Mouse (Mus musculus): ENCODE results near the gene Hcls1. TPM values are rescaled to one million over a fixed set of nuclear protein-coding genes. Genes with fewer than 3 reads are reported as not detected.

The Hcls1 gene
- polyA plus RNA-seq, 1 experiment from 2014 or later: 1.0 TPM

- WGBS: 91% methylated on average over 10 of the region's 10 CpGs
- ATAC-seq (ENCODE audit: insufficient read depth, low FRiP score, low TSS enrichment): no peak
- peaks cover 2% of the 10 kb centered on the region; the same call in 1 of the 2 replicates for H3K36me3 ChIP-seq (ENCODE audit: control insufficient read depth, insufficient read depth, low read length)
These were observed 8.0 kb upstream of the Hcls1 start for GRCm38 (mm10) chr16:36926514-36927447.

GRCm38 (mm10) chr16:36927495-36928105 lies 7.2 kb upstream of the Hcls1 start:
- DNase-seq (ENCODE audit: low spot score): no peak
- 87% methylated on average over 10 of the region's 10 CpGs for WGBS
- peaks cover 4% of the 10 kb centered on the region for H3K36me3 ChIP-seq (ENCODE audit: control insufficient read depth, insufficient read depth, low read length)

More at GRCm38 (mm10) chr16:36926514-36927447, 8.0 kb upstream of the Hcls1 start:
- H3K4me2 ChIP-seq (ENCODE audit: low read depth): no peak overlapping the region
- no peak overlapping the region for H3K27ac ChIP-seq (ENCODE audit: low read depth, low read length)
- H3K9ac ChIP-seq (ENCODE audit: low read length): no peak overlapping the region
- H3K9me3 ChIP-seq (ENCODE audit: control insufficient read depth, low read length): no peaks in the 10 kb centered on the region
- DNase-seq (ENCODE audit: low spot score): no peak
- H3K4me1 ChIP-seq (ENCODE audit: control insufficient read depth, insufficient read depth, low read length): no peaks in the 10 kb centered on the region
- H3K4me3 ChIP-seq (ENCODE audit: low read depth, low read length): no peak overlapping the region
- H3K27me3 ChIP-seq (ENCODE audit: control insufficient read depth, insufficient read depth, low read length): no peaks in the 10 kb centered on the region

GRCm38 (mm10) chr16:36928106-36928500 lies 6.7 kb upstream of the Hcls1 start:
- Histone ChIP-seq H3K4me2 (ENCODE audit: low read depth) (no peak overlapping the region), H3K27ac (ENCODE audit: low read depth, low read length) (no peak overlapping the region), H3K27me3 (ENCODE audit: control insufficient read depth, insufficient read depth, low read length) (no peaks in the 10 kb centered on the region), H3K9me3 (ENCODE audit: control insufficient read depth, low read length) (no peaks in the 10 kb centered on the region), H3K9ac (ENCODE audit: low read length) (no peak overlapping the region), H3K36me3 (ENCODE audit: control insufficient read depth, insufficient read depth, low read length) (peaks cover 4% of the 10 kb centered on the region), H3K4me1 (ENCODE audit: control insufficient read depth, insufficient read depth, low read length) (no peaks in the 10 kb centered on the region), H3K4me3 (ENCODE audit: low read depth, low read length) (no peak overlapping the region)
- 94% methylated on average over 8 of the region's 8 CpGs for WGBS
- DNase-seq (ENCODE audit: low spot score) (no peak), ATAC-seq (ENCODE audit: insufficient read depth, low FRiP score, low TSS enrichment) (no peak)

More at GRCm38 (mm10) chr16:36927495-36928105, 7.2 kb upstream of the Hcls1 start:
- Histone ChIP-seq H3K4me1 (ENCODE audit: control insufficient read depth, insufficient read depth, low read length) (no peaks in the 10 kb centered on the region), H3K27me3 (ENCODE audit: control insufficient read depth, insufficient read depth, low read length) (no peaks in the 10 kb centered on the region), H3K9ac (ENCODE audit: low read length) (no peak overlapping the region), H3K9me3 (ENCODE audit: control insufficient read depth, low read length) (no peaks in the 10 kb centered on the region), H3K4me3 (ENCODE audit: low read depth, low read length) (no peak overlapping the region), H3K4me2 (ENCODE audit: low read depth) (no peak overlapping the region), H3K27ac (ENCODE audit: low read depth, low read length) (no peak overlapping the region)
- ATAC-seq (ENCODE audit: insufficient read depth, low FRiP score, low TSS enrichment): no peak

GRCm38 (mm10) chr16:36929216-36929615 lies 5.6 kb upstream of the Hcls1 start:
- WGBS: 96% methylated on average over 7 of the region's 7 CpGs
- peaks cover 4% of the 10 kb centered on the region for H3K36me3 ChIP-seq (ENCODE audit: control insufficient read depth, insufficient read depth, low read length)
- no peak overlapping the region for H3K4me2 ChIP-seq (ENCODE audit: low read depth)
- H3K9me3 ChIP-seq (ENCODE audit: control insufficient read depth, low read length): no peaks in the 10 kb centered on the region
- H3K4me1 ChIP-seq (ENCODE audit: control insufficient read depth, insufficient read depth, low read length): no peaks in the 10 kb centered on the region
- ATAC-seq (ENCODE audit: insufficient read depth, low FRiP score, low TSS enrichment) (no peak), DNase-seq (ENCODE audit: low spot score) (no peak)
- no peak overlapping the region for H3K27ac ChIP-seq (ENCODE audit: low read depth, low read length)
- H3K27me3 ChIP-seq (ENCODE audit: control insufficient read depth, insufficient read depth, low read length): no peaks in the 10 kb centered on the region
- H3K9ac ChIP-seq (ENCODE audit: low read length): no peak overlapping the region
- no peak overlapping the region for H3K4me3 ChIP-seq (ENCODE audit: low read depth, low read length)

GRCm38 (mm10) chr16:36930231-36931136 lies 4.3 kb upstream of the Hcls1 start:
- H3K4me1 ChIP-seq (ENCODE audit: control insufficient read depth, insufficient read depth, low read length): no peaks in the 10 kb centered on the region
- no peak overlapping the region for H3K4me3 ChIP-seq (ENCODE audit: low read depth, low read length)
- no peak overlapping the region for H3K9ac ChIP-seq (ENCODE audit: low read length)
- H3K4me2 ChIP-seq (ENCODE audit: low read depth): no peak overlapping the region
- H3K36me3 ChIP-seq (ENCODE audit: control insufficient read depth, insufficient read depth, low read length): peaks cover 4% of the 10 kb centered on the region
- no peak for ATAC-seq (ENCODE audit: insufficient read depth, low FRiP score, low TSS enrichment)
- no peak overlapping the region for H3K27ac ChIP-seq (ENCODE audit: low read depth, low read length)
- 76% methylated on average over 11 of the region's 11 CpGs for WGBS
- no peaks in the 10 kb centered on the region for H3K27me3 ChIP-seq (ENCODE audit: control insufficient read depth, insufficient read depth, low read length)
- H3K9me3 ChIP-seq (ENCODE audit: control insufficient read depth, low read length): no peaks in the 10 kb centered on the region
- no peak for DNase-seq (ENCODE audit: low spot score)

GRCm38 (mm10) chr16:36931381-36931780 lies 3.4 kb upstream of the Hcls1 start:
- no peak for DNase-seq (ENCODE audit: low spot score)
- H3K9me3 ChIP-seq (ENCODE audit: control insufficient read depth, low read length): no peaks in the 10 kb centered on the region
- ATAC-seq (ENCODE audit: insufficient read depth, low FRiP score, low TSS enrichment): no peak
- WGBS: 93% methylated on average over 10 of the region's 10 CpGs
- H3K27me3 ChIP-seq (ENCODE audit: control insufficient read depth, insufficient read depth, low read length): no peaks in the 10 kb centered on the region
- H3K4me1 ChIP-seq (ENCODE audit: control insufficient read depth, insufficient read depth, low read length): no peaks in the 10 kb centered on the region
- H3K4me3 ChIP-seq (ENCODE audit: low read depth, low read length): no peak overlapping the region
- H3K27ac ChIP-seq (ENCODE audit: low read depth, low read length): no peak overlapping the region
- H3K36me3 ChIP-seq (ENCODE audit: control insufficient read depth, insufficient read depth, low read length): peaks cover 2% of the 10 kb centered on the region
- no peak overlapping the region for H3K4me2 ChIP-seq (ENCODE audit: low read depth)
- H3K9ac ChIP-seq (ENCODE audit: low read length): no peak overlapping the region

GRCm38 (mm10) chr16:36931976-36932375 lies 2.8 kb upstream of the Hcls1 start:
- H3K4me2 ChIP-seq (ENCODE audit: low read depth): no peak overlapping the region
- no peaks in the 10 kb centered on the region for H3K4me1 ChIP-seq (ENCODE audit: control insufficient read depth, insufficient read depth, low read length)
- no peak overlapping the region for H3K27ac ChIP-seq (ENCODE audit: low read depth, low read length)
- DNase-seq (ENCODE audit: low spot score) (no peak), ATAC-seq (ENCODE audit: insufficient read depth, low FRiP score, low TSS enrichment) (no peak)
- 83% methylated on average over 3 of the region's 3 CpGs for WGBS
- H3K9ac ChIP-seq (ENCODE audit: low read length): no peak overlapping the region
- no peaks in the 10 kb centered on the region for H3K9me3 ChIP-seq (ENCODE audit: control insufficient read depth, low read length)
- no peak overlapping the region for H3K4me3 ChIP-seq (ENCODE audit: low read depth, low read length)
- peaks cover 2% of the 10 kb centered on the region for H3K36me3 ChIP-seq (ENCODE audit: control insufficient read depth, insufficient read depth, low read length)
- no peaks in the 10 kb centered on the region for H3K27me3 ChIP-seq (ENCODE audit: control insufficient read depth, insufficient read depth, low read length)

- Histone ChIP-seq H3K4me3 (ENCODE audit: low read depth, low read length) (no peak overlapping the region), H3K9ac (ENCODE audit: low read length) (no peak overlapping the region), H3K36me3 (ENCODE audit: control insufficient read depth, insufficient read depth, low read length) (peaks cover 2% of the 10 kb centered on the region), H3K4me2 (ENCODE audit: low read depth) (no peak overlapping the region), H3K4me1 (ENCODE audit: control insufficient read depth, insufficient read depth, low read length) (no peaks in the 10 kb centered on the region), H3K9me3 (ENCODE audit: control insufficient read depth, low read length) (no peaks in the 10 kb centered on the region), H3K27me3 (ENCODE audit: control insufficient read depth, insufficient read depth, low read length) (no peaks in the 10 kb centered on the region), H3K27ac (ENCODE audit: low read depth, low read length) (no peak overlapping the region)
- WGBS: 94% methylated on average over 6 of the region's 6 CpGs
- ATAC-seq (ENCODE audit: insufficient read depth, low FRiP score, low TSS enrichment): no peak
- DNase-seq (ENCODE audit: low spot score): no peak
These were observed 2.2 kb upstream of the Hcls1 start for GRCm38 (mm10) chr16:36932546-36932945.
